Mouse (Mus musculus) embryonic stem cell, embryonic (primary cell): ENCODE measurements around the gene Dbndd2.

Experiments
- CTCF ChIA-PET, 4 experiments: fragments of 300-600 bp in 2 of 4; fragments of 350-600 bp in 2 of 4; sonication (Branson Sonifier 250); formaldehyde crosslinking; loops; one replicate each; lab custom pipeline; 2022; ENCODE audit warnings: inconsistent platforms in 2 of 4; lab: Charles Lee
- POLR2A ChIA-PET, 4 experiments: fragments of 300-600 bp in 2 of 4; fragments of 350-600 bp in 2 of 4; sonication (Branson Sonifier 250); formaldehyde crosslinking; loops; one replicate each; lab custom pipeline; 2022; ENCODE audit warnings: antibody characterized with exemption in 4 of 4, inconsistent platforms in 1 of 4; lab: Charles Lee

Gene Dbndd2

DNA sequence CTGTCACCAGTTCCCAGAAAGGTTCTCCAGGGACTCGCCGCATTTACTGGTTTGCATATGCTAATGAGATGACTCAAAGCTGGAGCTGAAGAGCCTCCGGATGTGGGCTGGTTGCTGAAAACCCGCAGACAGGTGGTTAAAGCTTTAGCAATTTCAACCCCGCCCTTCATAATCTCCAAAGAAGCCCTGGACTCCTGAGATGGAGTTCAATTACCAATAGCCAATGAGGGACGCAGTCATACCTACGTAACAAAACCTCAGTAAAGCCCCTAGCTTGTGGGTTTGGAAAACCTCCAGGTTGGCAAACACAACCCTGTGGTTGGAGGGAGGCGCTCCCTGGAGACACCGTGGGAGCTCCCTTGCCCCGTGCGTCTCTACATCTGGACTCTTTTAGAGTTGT lies 35.9 kb downstream of the Dbndd2 start:
- CTCF ChIA-PET: interaction anchor here (0.5 to 3.2 kb wide), 29 partner anchors 9 to 359 kb away, joined by 3 to 24 read pairs (median 6); partner anchors contain the start of genes Gm20458 (in 2 of the 4), Matn4 (in 1 of the 4), Slpi (in 1 of the 4) and Sys1 (in 1 of the 4)
- POLR2A ChIA-PET: interaction anchor here (0.6 to 2.6 kb wide), 57 partner anchors 9 to 357 kb away, joined by 3 to 26 read pairs (median 4); partner anchors contain the start of genes Sdc4 (in 3 of the 4), Wfdc2 (in 3 of the 4), Gm20458 (in 1 of the 4) and Matn4 (in 1 of the 4)

DNA sequence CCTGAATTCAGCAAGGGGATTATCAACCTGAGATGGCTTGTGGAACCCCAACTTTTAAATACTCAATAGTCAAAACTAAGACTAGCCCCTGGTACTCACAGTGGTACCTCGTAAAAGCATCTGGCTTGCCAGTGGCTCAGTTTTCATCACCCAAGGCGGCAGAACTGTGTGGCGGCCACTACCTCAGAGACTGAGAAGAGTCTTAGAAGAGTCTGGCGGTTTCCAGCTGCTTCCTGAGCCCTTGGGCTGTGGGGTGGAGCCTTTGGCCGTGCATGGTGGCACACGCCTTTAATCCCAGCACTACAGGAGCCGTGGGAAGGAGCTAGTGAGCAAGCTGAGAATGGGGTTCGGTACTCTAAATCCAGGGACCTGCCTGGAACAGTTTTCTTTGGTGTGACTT lies 36.4 kb downstream of the Dbndd2 start:
- CTCF ChIA-PET: interaction anchor here (0.6 to 3.2 kb wide), 27 partner anchors 9 to 344 kb away, joined by 3 to 24 read pairs (median 6); partner anchors contain the start of genes Gm20458 (in 2 of the 4), Slpi (in 1 of the 4), Sys1 (in 1 of the 4) and Wfdc10 (in 1 of the 4)
- POLR2A ChIA-PET: interaction anchor here (0.7 to 2.6 kb wide), 42 partner anchors 8 to 356 kb away, joined by 3 to 26 read pairs (median 4); partner anchors contain the start of genes Wfdc2 (in 3 of the 4), Gm20458 (in 1 of the 4), Matn4 (in 1 of the 4) and Sdc4 (in 1 of the 4)

DNA sequence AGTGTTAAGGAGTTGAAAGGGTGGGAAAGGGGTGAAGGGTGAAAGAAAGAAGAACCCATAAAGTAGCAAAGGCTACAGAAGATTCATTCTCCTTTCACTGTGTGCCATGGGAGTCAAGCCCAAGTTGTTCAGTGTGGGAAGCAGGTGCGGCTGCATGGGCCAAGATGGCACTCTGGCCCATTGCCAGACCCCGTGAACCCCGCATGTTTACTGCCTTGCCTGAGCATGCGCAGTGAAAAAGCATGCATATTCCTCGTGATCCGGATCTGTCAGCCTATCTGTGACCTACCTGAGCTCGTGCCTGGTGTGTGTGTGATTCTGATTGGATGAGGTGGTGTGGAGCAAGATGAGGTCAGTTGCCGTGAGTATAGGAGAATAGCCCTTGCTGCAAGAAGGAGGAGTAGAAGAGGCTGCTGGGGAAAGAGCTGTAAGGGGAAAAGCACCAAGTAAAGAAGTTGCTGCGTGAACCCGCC lies 37.4 kb downstream of the Dbndd2 start:
- ChIA-PET POLR2A (no interaction called here), CTCF (interaction anchor here in 2 of 4 experiments (0.6 to 2.8 kb wide), 2 partner anchors 134 to 137 kb away, joined by 4 to 16 read pairs; partner anchors contain the start of gene Slpi (in 1 of the 2))

GRCm38 (mm10) chr2:164528557-164528956 lies 42.7 kb downstream of the Dbndd2 start:
- CTCF ChIA-PET: no interaction called here

GRCm38 (mm10) chr2:164531169-164531568 lies 45.3 kb downstream of the Dbndd2 start:
- POLR2A ChIA-PET: interaction anchor here (0.6 to 3.1 kb wide), 17 partner anchors 9 to 1667 kb away, joined by 3 to 14 read pairs (median 3); partner anchors contain the start of genes Gm20458 (in 1 of the 4), Pigt (in 1 of the 4) and Sys1 (in 1 of the 4)
- CTCF ChIA-PET: interaction anchor here (0.6 to 3.0 kb wide), 45 partner anchors 9 to 142 kb away, joined by 3 to 24 read pairs (median 5); partner anchors contain the start of genes Gm20458 (in 3 of the 4), Slpi (in 2 of the 4), Rbpjl (in 1 of the 4) and Wfdc10 (in 1 of the 4)

More at GRCm38 (mm10) chr2:164528557-164528956, 42.7 kb downstream of the Dbndd2 start:
- POLR2A ChIA-PET: no interaction called here

GRCm38 (mm10) chr2:164534315-164534714 lies 48.4 kb downstream of the Dbndd2 start:
- POLR2A ChIA-PET: interaction anchor here in 2 of 4 experiments (0.6 to 1.2 kb wide), 2 partner anchors 16 to 444 kb away, joined by 4 to 5 read pairs; no protein-coding TSS in a partner anchor
- CTCF ChIA-PET: interaction anchor here in 1 of 4 experiments (1.1 kb wide), 1 partner anchor 124 kb away, joined by 3 read pairs; no protein-coding TSS in a partner anchor

DNA sequence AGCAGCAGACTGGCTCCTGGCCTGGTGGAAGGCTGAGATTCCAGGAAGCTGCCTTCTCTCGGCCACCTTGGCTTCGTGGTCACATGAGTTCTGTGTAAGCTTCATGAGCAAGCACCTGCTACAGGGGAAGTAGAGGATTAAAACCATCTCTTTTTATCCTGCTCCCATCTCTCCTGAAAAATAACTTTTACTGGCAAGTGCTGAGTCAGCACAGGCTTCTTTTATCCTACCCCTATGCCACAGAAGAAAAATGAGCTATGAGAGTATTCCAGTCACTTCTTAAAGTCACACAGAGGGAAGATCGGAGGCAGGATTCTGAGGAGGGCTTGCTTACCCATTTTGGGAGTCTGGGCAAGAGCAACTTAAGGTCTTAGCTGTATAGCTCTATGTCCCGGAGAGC lies 51.1 kb downstream of the Dbndd2 start:
- POLR2A ChIA-PET: interaction anchor here in 2 of 4 experiments (0.6 to 1.4 kb wide), 2 partner anchors 9 to 52 kb away, joined by 3 to 4 read pairs; no protein-coding TSS in a partner anchor

GRCm38 (mm10) chr2:164540652-164541427 lies 54.9 kb downstream of the Dbndd2 start:
- ChIA-PET CTCF (interaction anchor here (0.6 to 2.0 kb wide), 8 partner anchors 9 to 427 kb away, joined by 3 to 10 read pairs (median 4); partner anchors contain the start of gene Slpi (in 1 of the 4)), POLR2A (interaction anchor here in 3 of 4 experiments (0.6 to 2.3 kb wide), 11 partner anchors 9 to 940 kb away, joined by 3 to 11 read pairs (median 3); no protein-coding TSS in a partner anchor)

More for the DNA sequence above, 51.1 kb downstream of the Dbndd2 start:
- CTCF ChIA-PET: interaction anchor here in 2 of 4 experiments (0.6 kb wide), 2 partner anchors 11 to 67 kb away, joined by 3 read pairs; no protein-coding TSS in a partner anchor

GRCm38 (mm10) chr2:164542132-164542531 lies 56.2 kb downstream of the Dbndd2 start:
- ChIA-PET CTCF (interaction anchor here in 3 of 4 experiments (0.5 to 2.0 kb wide), 8 partner anchors 11 to 186 kb away, joined by 3 to 10 read pairs (median 4); partner anchors contain the start of gene Slpi (in 2 of the 3)), POLR2A (interaction anchor here in 2 of 4 experiments (0.6 to 2.3 kb wide), 4 partner anchors 10 to 90 kb away, joined by 3 to 11 read pairs (median 3); no protein-coding TSS in a partner anchor)

GRCm38 (mm10) chr2:164542598-164542997 lies 56.7 kb downstream of the Dbndd2 start:
- ChIA-PET POLR2A (interaction anchor here in 2 of 4 experiments (0.6 to 1.4 kb wide), 2 partner anchors 11 to 20 kb away, joined by 3 read pairs; no protein-coding TSS in a partner anchor), CTCF (interaction anchor here in 3 of 4 experiments (0.6 to 1.8 kb wide), 5 partner anchors 11 to 183 kb away, joined by 3 to 6 read pairs (median 3); partner anchors contain the start of gene Slpi (in 2 of the 3))
